Mouse (Mus musculus): ENCODE results near the gene Plek2.
"Not testable (repeated sequence)": the region's sequence is repeated elsewhere in the genome, so short reads cannot be mapped to it uniquely, and the experiment has no call there.

Gene Plek2

DNA sequence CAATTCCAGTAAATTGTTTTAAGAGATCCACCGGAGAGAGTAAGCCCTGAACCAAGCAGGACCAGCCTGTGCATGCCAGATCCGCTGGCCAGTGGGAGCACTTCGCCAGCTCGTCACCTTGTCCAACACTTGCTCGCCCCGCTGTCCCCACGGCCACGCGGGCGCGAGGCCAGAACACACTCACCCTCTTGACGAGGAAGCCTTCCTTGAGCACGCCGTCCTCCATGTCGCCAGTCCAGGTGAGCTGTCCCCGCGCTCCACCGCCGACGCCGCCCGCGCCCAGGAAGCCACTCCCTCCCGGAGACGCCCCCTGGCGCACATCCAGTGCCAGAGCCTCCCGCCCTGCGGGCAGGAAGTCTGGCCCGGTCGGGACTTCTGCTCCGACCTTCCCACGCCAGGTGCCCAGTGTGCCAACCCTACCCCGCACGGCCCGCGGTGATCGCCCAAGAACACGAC is at the start of gene Plek2:
Plek2 (minus strand) TSS at position 258 of the 456 bp plus-strand sequence.
- peak; percentile 50 for DNase-seq (ENCODE audit: low read depth)

- no peak for DNase-seq (ENCODE audit: low read depth)
Measured at GRCm38 (mm10) chr12:78956405-78956804, 49.6 kb upstream of the Plek2 start.

DNA sequence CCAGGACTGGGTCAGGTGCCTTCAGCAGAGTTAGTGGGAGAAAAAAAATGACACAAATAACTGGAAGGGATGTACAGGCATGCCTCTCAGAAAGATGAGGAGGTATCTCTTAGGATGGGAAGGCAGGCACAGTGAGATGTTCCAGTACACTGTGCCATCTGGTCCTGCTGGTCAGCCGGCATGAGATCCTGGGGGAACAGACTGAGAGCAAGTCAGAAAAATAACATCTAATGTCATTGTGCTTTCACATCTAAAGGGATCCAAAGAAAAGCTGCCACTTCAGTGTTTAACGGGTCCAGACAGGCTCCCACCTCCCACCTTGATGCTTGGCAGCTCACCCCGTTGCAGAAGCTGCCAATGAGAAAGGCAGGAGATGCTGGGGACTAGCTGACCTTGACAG is 45.7 kb upstream of the Plek2 start:
- DNase-seq (ENCODE audit: low read depth), result no peak

DNA sequence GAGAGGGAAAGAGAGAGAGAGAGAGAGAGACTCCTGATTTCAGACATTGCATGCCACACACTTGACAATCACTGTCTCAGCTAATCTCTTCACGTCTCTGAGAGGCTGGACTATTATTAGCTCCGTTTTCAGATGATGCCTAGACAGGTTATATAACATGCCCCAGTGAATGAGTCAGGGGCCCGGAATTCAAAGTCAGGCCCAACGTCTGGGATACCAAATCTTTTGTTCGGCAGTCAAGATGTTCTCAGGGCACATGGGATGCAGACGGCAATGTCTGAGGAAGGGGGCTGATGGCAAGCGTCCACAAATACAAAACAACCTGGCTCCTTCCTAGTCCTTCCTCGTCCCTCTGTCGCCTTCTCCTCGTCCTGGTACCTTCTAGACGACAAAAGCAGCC is 45.3 kb upstream of the Plek2 start:
- DNase-seq (ENCODE audit: low read depth), result no peak

DNA sequence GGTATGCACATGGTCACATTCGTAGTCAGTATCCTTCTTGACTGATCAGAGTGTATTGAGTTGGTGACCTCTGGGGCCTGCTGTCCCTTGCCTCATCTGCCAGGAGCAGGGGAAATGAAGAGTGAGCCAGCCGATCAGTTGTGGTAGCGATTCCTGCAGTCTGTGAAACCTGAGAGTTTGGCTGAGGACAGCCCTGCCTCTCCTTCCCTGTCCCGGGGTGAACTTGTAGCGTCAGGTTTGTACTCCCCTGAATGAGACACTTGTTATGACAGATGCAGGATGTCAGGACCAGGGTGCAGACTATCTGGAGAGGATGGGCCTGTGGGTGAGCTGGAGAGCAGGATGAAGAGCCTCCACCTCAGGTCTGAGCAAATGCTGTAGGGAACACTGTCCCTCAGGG is 40.9 kb upstream of the Plek2 start:
- DNase-seq (ENCODE audit: low read depth), result no peak

GRCm38 (mm10) chr12:78947161-78947560 is 40.4 kb upstream of the Plek2 start:
- DNase-seq (ENCODE audit: low read depth), result peak; percentile 37

DNA sequence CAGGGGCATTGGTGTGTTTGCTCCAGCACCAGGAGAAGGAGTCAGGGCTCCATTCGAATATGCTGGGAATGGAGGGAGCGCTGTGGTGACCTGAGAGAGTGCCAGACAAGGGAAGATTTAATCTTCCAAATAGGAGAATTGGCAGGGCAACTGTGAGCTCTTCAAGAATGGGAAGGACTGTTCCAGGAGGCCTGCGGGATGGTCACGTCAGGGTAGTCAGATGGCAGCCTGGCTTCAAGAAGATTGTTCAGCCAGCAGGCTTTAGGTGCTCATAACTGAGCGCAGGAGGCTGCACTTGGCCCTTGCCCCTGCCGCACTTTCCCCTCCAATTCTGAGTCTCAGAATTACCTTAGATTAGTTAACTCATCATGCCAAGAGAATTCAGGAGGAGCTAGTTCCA is 36.2 kb upstream of the Plek2 start:
- DNase-seq (ENCODE audit: low read depth), result no peak

DNA sequence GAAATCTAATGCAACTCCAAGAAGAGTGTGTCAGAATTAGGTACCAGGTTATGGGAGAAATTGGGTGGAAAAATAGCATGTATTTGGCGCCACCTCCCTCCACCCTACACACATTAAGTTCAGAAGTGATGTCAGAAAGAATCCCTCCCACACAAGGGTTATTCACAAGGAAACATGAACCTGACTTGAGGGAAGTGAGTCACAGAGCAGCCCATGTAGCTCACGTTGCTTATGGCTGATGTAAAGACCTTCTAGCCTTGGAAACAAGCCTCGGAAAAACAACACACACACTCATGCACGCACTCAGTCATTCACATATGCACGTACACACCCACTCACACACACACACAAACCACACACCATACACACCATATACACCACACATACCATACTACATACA is 33.3 kb upstream of the Plek2 start:
- no peak for DNase-seq (ENCODE audit: low read depth)

DNA sequence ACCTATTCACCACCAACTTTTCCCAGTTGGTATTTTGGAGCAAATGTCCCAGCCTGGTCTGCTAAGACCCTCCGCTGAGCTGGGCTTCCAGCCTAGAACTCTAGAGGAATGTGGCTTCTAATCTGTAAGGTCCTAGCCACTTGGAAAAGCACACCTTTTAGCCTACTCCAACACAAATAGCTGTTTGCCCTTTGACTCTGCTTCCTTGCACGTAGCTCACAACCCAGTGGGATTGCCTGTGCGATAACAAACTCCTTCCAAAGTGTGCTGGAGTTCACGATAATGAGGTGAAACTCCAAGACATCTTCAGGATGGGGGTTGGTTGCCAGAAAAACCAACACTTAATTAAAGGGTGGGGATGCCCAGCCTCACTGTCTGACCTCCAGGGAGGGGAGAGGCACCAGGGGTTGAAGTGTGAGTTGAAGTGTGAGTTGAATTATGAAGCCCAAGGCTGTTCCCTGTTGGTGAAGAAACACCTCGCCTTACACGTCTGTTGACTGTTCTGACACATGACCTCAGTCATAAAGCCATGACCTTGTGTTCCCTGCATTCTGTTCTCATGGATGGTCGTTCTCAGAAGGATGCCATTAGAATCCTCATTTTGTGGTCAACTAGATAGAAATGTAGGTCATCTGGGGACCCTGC is 32.8 kb upstream of the Plek2 start:
- no peak for DNase-seq (ENCODE audit: low read depth)

- DNase-seq (ENCODE audit: low read depth), result no peak
Measured at GRCm38 (mm10) chr12:78936494-78936893, 29.7 kb upstream of the Plek2 start.

DNA sequence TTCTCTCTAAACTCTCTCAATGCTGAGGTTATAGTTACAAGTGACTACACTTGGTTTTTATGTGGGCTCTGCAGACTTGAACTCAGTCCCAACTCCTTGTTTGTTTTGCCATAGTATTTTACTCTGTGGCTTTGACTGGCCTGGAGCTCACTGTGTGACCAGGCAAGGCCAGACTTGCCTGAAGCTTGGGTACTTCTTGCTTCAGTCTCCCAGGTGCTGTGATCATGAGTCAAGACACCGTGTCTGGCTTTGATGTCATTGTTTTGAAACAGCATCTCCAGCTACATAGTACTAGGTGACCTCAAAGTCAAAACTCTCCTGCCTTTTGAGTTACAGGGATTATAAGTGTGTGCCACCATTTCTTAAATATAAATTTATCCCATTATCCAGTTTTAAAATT is 23.1 kb upstream of the Plek2 start:
- DNase-seq (ENCODE audit: low read depth), result no peak

DNA sequence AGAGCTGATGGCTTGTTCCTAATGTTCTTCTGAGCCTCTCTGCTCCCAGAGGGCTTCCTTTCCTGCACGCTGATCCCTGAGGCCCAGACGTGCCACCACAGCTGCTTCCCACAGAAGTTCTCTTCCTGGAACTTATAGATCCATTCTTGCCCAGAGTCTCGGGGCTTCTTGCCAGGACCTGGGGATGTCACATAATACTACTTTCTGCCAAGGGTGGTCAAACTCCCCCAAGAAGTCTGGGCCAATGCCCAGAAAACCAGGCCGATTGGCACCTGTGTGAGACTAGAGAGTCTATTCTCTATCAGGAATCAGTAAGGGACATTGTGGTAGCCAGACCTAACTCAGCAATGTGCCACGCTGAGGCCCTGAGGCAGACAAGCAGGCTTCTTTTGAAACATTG is 20.5 kb upstream of the Plek2 start:
- DNase-seq (ENCODE audit: low read depth), result no peak

- DNase-seq (ENCODE audit: low read depth), result no peak
Measured at GRCm38 (mm10) chr12:78923539-78924189, 16.9 kb upstream of the Plek2 start.

- DNase-seq (ENCODE audit: low read depth), result not testable (repeated sequence)
Measured at GRCm38 (mm10) chr12:78922977-78923376, 16.2 kb upstream of the Plek2 start.

DNA sequence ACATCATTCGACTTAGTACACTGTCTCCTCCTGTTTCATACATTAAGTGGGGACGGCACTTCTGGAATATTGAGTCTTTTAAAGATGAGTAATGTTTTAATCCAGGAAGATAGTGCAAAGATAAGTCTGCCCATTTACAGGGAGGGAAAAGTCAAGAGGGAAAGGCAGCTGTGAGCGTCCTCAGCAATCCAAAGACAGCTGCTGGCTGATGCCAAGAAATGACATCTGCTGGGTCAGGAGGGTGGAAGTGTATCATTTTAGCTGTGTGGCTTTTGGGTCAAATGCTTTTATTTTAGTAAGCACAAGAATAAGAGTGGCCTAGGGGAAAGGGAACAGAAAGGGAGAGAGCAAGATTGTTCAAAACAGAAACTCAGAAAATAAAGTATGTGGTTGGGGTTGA is 15.3 kb upstream of the Plek2 start:
- no peak for DNase-seq (ENCODE audit: low read depth)

- no peak for DNase-seq (ENCODE audit: low read depth)
Measured at GRCm38 (mm10) chr12:78921421-78921820, 14.7 kb upstream of the Plek2 start.

GRCm38 (mm10) chr12:78919079-78919712 is 12.4 kb upstream of the Plek2 start:
- peak; percentile 90 for DNase-seq (ENCODE audit: low read depth)

DNA sequence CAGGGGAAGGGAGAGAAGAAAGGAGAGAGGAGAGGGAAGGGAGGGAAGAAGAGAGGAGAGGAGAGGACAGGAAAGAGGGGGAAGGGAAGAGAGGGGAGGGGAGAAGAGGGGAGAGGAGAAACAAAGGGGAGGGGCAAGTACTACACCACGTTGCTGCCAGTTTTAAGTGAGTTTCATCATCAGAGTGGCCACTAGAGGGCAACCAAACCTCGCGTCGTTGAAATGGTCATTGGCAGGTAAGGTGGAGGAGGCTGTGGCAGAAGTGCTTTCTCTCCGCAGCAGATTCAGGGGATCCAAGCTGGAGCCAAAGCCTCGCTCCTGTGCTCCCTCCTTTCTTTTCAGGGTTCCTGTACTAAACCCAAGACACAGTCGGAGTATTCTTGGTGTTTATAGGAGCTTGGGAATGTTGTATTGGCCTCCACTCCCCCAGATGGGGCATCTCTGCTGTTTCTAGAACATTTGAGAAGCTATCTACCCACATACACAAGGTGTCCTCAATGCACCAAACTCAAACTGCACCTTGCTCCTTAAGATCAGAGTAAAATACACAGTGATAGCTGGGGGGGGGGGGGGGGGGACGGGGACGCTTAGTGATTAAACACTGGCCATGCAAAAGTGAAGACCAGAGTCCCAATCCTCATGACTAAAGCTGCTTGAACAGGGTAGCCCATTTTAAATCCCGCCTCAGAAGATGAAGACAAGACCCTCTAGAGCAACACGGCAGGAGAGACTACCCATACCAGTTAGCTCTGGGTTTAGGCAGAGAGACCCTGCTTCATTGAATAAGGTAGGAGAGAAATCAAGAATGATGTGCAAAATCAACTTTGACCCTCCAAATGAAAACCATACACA is 11.7 kb upstream of the Plek2 start:
- peak; percentile 93 for DNase-seq (ENCODE audit: low read depth)

DNA sequence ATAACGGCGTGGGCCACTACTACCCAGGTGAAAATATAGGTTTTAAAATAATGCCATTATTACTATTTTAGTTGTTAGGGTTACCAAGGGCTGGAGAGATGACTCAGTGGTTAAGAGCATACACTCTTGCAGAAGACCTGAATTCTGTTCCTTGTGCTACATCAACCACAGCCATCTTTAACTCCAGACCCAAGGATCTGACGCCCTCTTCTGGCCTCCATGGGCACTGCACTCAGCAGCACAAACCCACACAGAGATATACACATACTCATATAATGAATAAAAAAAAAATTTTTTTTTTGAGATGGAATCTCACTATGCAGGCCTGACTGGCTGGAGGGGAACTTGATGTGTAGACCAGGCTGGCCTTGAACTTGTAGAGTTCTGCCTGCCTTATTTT is 9.5 kb upstream of the Plek2 start:
- no peak for DNase-seq (ENCODE audit: low read depth)

GRCm38 (mm10) chr12:78915561-78915960 is 8.8 kb upstream of the Plek2 start:
- no peak for DNase-seq (ENCODE audit: low read depth)

DNA sequence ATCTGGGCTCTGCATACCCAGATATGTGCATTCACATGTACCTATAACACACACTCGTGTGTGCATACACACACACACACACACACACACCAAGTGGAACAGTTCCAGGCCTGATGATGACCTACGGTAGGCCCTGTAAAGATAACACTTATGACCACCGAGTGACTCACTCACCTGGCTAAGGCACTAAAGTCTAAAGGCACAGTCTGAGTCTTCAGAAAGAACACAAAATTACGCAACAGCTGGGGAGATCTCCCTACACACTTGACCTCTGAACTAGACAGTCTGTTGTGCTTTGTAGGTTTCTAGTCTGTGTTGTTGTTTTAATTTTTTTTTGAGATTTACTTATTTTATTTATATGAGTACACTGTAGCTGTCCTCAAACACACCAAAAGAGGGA is 7.7 kb upstream of the Plek2 start:
- no peak for DNase-seq (ENCODE audit: low read depth)

DNA sequence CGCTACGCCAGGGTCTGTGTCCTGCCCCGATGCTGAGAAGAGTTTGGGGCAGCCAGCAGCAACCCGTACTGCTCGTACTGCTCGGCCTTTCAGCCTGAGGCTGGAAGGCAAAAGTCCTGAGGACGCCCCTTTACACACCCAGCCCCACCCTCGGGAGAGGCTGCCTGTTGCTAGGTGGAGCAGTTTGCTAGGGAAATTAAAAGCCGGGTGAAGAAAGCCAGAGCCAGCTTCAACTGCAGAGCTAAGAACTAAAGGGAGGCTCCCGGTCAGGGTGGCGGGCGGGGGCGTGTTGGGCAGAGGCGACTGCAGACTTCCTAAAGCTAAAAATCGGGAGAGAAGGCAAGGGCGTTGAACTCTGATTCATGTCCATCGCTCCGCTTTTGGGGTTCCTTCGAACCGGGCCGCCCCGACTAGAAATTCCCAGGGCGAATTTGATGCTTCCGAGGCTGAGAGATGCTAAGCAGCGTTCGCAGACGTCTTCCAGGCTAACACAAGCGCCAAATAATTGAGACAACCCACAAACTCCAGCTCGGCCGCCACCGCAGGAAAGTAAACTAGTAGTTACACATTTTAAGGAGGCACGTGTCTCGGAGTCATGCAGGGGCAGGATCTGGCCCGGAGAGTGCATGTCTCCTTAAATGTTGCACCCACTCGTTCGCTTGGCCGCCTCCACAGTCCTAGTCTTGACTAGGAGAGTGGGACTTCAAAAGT is 5.1 kb upstream of the Plek2 start:
- peak; percentile 15 for DNase-seq (ENCODE audit: low read depth)

All from naive thymus-derived CD4-positive, alpha-beta T cell, adult 2 months (primary cell).